Mouse (Mus musculus) liver, postnatal 0 days (tissue): ENCODE data around the gene Bsdc1.

Source experiments
- CTCF ChIP-seq: sonication (generic); IDR thresholded peaks from 2 replicates; pipeline ENCODE4 v1.5.1; 2016; ENCODE audit warnings: antibody characterized with exemption, low read depth
- EP300 ChIP-seq: IDR thresholded peaks from 2 replicates; pipeline ENCODE4 v1.6.1; 2016; ENCODE audit warnings: antibody characterized with exemption, low read depth, mild to moderate bottlenecking

DNA sequence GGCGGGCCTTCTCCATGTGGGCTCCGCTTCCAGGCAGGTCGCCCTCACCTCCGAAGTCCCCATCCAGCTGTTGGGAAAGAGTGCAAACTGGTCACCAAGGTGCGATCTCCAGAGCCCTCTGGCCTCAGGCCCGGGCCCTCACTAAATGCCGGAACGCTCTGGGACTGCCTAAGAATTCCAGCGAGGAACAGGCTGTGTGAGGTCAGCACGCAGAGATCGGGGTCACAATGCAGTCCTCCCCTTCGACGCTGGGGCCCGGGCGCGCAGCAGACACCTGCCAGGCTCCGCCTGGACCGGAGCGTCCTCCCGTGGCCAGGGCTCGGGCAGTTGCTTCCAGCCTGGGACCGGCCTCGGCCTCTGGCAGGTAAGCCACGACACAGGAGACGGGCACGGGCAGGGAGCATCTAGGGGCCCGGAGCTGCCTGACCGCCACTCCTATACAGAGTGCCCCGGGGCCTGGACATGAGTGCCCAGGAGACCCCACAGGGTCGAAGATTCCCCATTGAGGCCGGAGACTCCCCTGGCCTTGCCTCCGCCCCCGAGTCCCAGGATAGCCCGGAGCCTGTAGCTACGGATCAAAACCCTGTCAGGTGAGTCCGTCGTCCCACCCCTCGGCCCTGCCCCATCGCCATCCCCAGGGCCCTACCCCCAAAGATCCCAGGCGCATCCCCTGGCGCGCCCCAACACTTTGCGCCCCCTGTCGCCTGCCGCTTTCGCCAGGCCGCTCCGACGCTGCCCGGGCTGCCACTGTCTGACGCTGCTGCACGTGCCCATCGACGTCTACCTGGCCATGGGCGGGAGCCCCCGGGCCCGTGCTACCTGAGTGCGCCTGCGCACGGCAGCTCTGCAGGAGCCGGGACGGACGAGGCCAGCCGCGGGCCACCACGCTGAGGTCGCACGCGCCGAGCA is 29.8 kb downstream of the Bsdc1 start, which contains the start of the genes Tssk3 and Fam229a:
- TF ChIP-seq CTCF, result peak; percentile 26; the same call in 1 of the 2 replicates
- no peak for TF ChIP-seq EP300
